Mouse (Mus musculus) G1E (cell line): ENCODE measurements at regions not wholly inside any gene's neighbourhood (a gene's known extent, or its start where the extent isn't known, plus 50 kb on each side); places are given as distances from the start of the nearest gene placed in this dataset.

ENCODE experiments used
- CTCF ChIP-seq: IDR thresholded peaks from 2 replicates; pipeline ENCODE4 v1.5.1; 2012; ENCODE audit warnings: low read depth, low read length, inconsistent platforms, mixed read lengths
- GATA1 ChIP-seq: IDR thresholded peaks from 2 replicates; pipeline ENCODE4 v1.6.1; 2012; ENCODE audit warnings: borderline replicate concordance, low read length, inconsistent platforms, mixed read lengths
- TAL1 ChIP-seq: conservative IDR thresholded peaks from 2 replicates; pipeline ENCODE4 v1.6.1; 2012; ENCODE audit warnings: low read depth, low read length, inconsistent platforms, mixed read lengths

DNA sequence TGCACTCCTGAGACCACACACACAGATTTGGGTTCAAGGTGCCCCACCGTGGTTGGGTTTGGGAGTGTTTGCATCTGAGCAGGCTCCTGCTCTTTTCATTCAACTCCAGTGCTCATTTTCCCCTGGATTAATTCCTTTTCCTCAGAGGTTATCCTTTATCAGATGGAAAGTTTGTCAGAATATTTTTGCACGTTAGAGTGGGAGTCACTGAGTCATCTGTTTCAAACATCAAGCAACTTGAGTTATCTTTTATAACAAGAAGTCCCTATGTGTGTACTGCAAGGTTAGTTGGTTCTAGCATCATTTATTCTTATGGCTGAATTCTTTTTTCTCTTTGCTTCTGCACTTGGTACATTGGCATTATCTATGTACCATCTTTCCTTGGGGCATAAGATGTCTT, 142.8 kb upstream of the Cxcr4 start:
- no peak for TF ChIP-seq CTCF
- TF ChIP-seq GATA1, result no peak
- TF ChIP-seq TAL1, result no peak
